Mouse (Mus musculus) midbrain, embryonic 11.5 days (tissue): Measurements from ENCODE around the gene Rnf24. TPM values are rescaled to one million over a fixed set of nuclear protein-coding genes. Genes with fewer than 3 reads are reported as not detected.
"Not testable (repeated sequence)": the region's sequence is repeated elsewhere in the genome, so short reads cannot be mapped to it uniquely, and the experiment has no call there.

Experiments used
- ATAC-seq: fragments of 200-750 bp; cut with Nextera tagmentation; 2 replicates; pipeline ENCODE4 v1.8.0; 2017; ENCODE audit warnings: moderate TSS enrichment, moderate library complexity; ENCODE audit not compliant: low FRiP score
- DNase-seq: peaks from one replicate; pipeline ENCODE4 v3.0.0; 2015; ENCODE audit warnings: low spot score; ENCODE audit errors: missing footprints
- H3K27ac ChIP-seq: fragments of 300-500 bp; sonication (generic); 2 replicates; pipeline ENCODE4 v1.5.1; 2014; ENCODE audit warnings: low read depth, low read length
- H3K27me3 ChIP-seq: fragments of 300-500 bp; sonication (generic); 2 replicates; pipeline ENCODE4 v1.6.1; 2014; ENCODE audit warnings: mild to moderate bottlenecking, low read length, moderate library complexity, mixed read lengths; ENCODE audit not compliant: control insufficient read depth, insufficient read depth
- H3K36me3 ChIP-seq: fragments of 300-500 bp; sonication (generic); 2 replicates; pipeline ENCODE4 v1.6.1; 2014; ENCODE audit warnings: mild to moderate bottlenecking, low read length, moderate library complexity, mixed read lengths; ENCODE audit not compliant: control insufficient read depth, insufficient read depth
- H3K4me1 ChIP-seq: fragments of 300-500 bp; sonication (generic); 2 replicates; pipeline ENCODE4 v1.6.1; 2014; ENCODE audit warnings: low read length; ENCODE audit not compliant: control insufficient read depth, insufficient read depth
- H3K4me2 ChIP-seq: fragments of 300-500 bp; sonication (generic); 2 replicates; pipeline ENCODE4 v1.6.1; 2014; ENCODE audit warnings: mild to moderate bottlenecking, moderate library complexity
- H3K4me3 ChIP-seq: fragments of 300-500 bp; sonication (generic); 2 replicates; pipeline ENCODE4 v1.5.1; 2014; ENCODE audit warnings: low read depth, low read length
- H3K9ac ChIP-seq: fragments of 300-500 bp; sonication (generic); 2 replicates; pipeline ENCODE4 v1.6.1; 2014; ENCODE audit warnings: low read length
- H3K9me3 ChIP-seq: fragments of 300-500 bp; sonication (generic); 2 replicates; pipeline ENCODE4 v1.6.1; 2016; ENCODE audit warnings: low read length; ENCODE audit not compliant: control insufficient read depth
- WGBS: fragments of 180-500 bp; shearing (Covaris S2); extraction: QIAGEN DNeasy Blood & Tissue Kit; methylation state at CpG from one replicate; pipeline ENCODE4 v1.1.7; 2014; 5-methylcytosine and 5-hydroxymethylcytosine counted together
- polyA plus RNA-seq: library from polyadenylated mRNA; unstranded; fragments of >200 nt; fragmentation: Nextera tagmentation; extraction: Ambion mirVana; gene quantifications from 2 replicates; pipeline ENCODE4 v1.2.1, GENCODE M21; 2014

Gene Rnf24
- polyA plus RNA-seq, 1 experiment from 2014 or later: 9.2 TPM

GRCm38 (mm10) chr2:131351471-131351870 is 1.2 kb downstream of the Rnf24 start:
- peak overlapping the region; percentile 66 for H3K4me2 ChIP-seq
- H3K36me3 ChIP-seq: no peaks in the 10 kb centered on the region
- H3K9ac ChIP-seq: peak overlapping the region; percentile 94
- no peaks in the 10 kb centered on the region for H3K9me3 ChIP-seq
- peaks cover 5% of the 10 kb centered on the region; the same call in 1 of the 2 replicates for H3K4me1 ChIP-seq
- DNase-seq (peak; percentile 92), ATAC-seq (no peak)
- H3K27me3 ChIP-seq: no peaks in the 10 kb centered on the region
- WGBS: 11% methylated on average over 10 of the region's 10 CpGs
- no peak overlapping the region; the same call in 1 of the 2 replicates for H3K27ac ChIP-seq
- peak overlapping the region; percentile 84 for H3K4me3 ChIP-seq

- WGBS: 84% methylated on average over 6 of the region's 6 CpGs
- no peak overlapping the region for H3K27ac ChIP-seq
- H3K4me3 ChIP-seq: no peak overlapping the region
- H3K4me2 ChIP-seq: no peak overlapping the region
- no peak for ATAC-seq
- DNase-seq: no peak
- H3K9ac ChIP-seq: no peak overlapping the region
- no peaks in the 10 kb centered on the region for H3K27me3 ChIP-seq
- no peaks in the 10 kb centered on the region for H3K9me3 ChIP-seq
- no peaks in the 10 kb centered on the region for H3K36me3 ChIP-seq
- peaks cover 5% of the 10 kb centered on the region; the same call in 1 of the 2 replicates for H3K4me1 ChIP-seq
Measured at GRCm38 (mm10) chr2:131350301-131350700, 2.4 kb downstream of the Rnf24 start.

- ATAC-seq (no peak), DNase-seq (no peak)
- Histone ChIP-seq H3K4me3 (no peak overlapping the region), H3K36me3 (no peaks in the 10 kb centered on the region), H3K4me2 (no peak overlapping the region), H3K9me3 (no peaks in the 10 kb centered on the region), H3K4me1 (no peaks in the 10 kb centered on the region), H3K27me3 (no peaks in the 10 kb centered on the region), H3K27ac (no peak overlapping the region), H3K9ac (no peak overlapping the region)
- 71% methylated on average over 3 of the region's 3 CpGs for WGBS
Measured at GRCm38 (mm10) chr2:131345556-131345955, 7.1 kb downstream of the Rnf24 start.

DNA sequence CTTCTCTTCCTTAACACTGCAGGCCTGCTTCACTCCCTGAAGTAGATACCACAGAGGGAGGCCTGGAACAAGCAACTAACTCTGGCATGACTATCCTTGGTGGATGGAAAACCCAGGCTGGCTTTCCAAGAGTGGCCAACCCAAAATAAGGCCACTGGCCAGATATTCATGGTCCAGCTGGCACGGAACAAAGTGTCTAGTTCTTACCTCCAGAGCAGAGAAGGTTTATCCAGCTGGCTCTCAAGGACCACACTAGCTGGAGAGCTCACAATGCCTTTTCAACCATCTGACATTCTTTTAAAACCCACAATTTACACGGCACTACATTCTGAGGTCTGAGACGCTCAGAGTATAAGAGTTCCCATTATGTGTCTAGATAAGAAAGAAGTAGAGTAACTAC is 8.2 kb downstream of the Rnf24 start:
- Histone ChIP-seq H3K4me2 (no peak overlapping the region), H3K27me3 (no peaks in the 10 kb centered on the region), H3K4me1 (no peaks in the 10 kb centered on the region), H3K9me3 (no peaks in the 10 kb centered on the region), H3K9ac (no peak overlapping the region), H3K4me3 (no peak overlapping the region), H3K27ac (no peak overlapping the region), H3K36me3 (no peaks in the 10 kb centered on the region)
- no peak for ATAC-seq
- 71% methylated on average over 3 of the region's 3 CpGs for WGBS
- DNase-seq: no peak

- Histone ChIP-seq H3K27me3 (no peaks in the 10 kb centered on the region), H3K9me3 (no peaks in the 10 kb centered on the region), H3K4me1 (no peaks in the 10 kb centered on the region), H3K36me3 (no peaks in the 10 kb centered on the region), H3K4me2 (no peak overlapping the region), H3K4me3 (no peak overlapping the region), H3K27ac (no peak overlapping the region), H3K9ac (no peak overlapping the region)
- no peak for ATAC-seq
- WGBS: 89% methylated on average over 6 of the region's 6 CpGs
- DNase-seq: no peak
Measured at GRCm38 (mm10) chr2:131337602-131338001, 15.1 kb downstream of the Rnf24 start.

- Histone ChIP-seq H3K9me3 (no peaks in the 10 kb centered on the region), H3K27me3 (no peaks in the 10 kb centered on the region), H3K4me2 (no peak overlapping the region), H3K36me3 (no peaks in the 10 kb centered on the region), H3K27ac (no peak overlapping the region), H3K9ac (no peak overlapping the region), H3K4me1 (no peaks in the 10 kb centered on the region), H3K4me3 (no peak overlapping the region)
- no peak for DNase-seq
- WGBS: 91% methylated on average over 3 of the region's 3 CpGs
- no peak for ATAC-seq
Measured at GRCm38 (mm10) chr2:131330548-131330947, 22.1 kb downstream of the Rnf24 start.

- 91% methylated on average over 1 of the region's 1 CpGs for WGBS
- no peak overlapping the region for H3K9ac ChIP-seq
- H3K4me3 ChIP-seq: no peak overlapping the region
- H3K4me2 ChIP-seq: no peak overlapping the region
- H3K36me3 ChIP-seq: no peaks in the 10 kb centered on the region
- no peaks in the 10 kb centered on the region for H3K27me3 ChIP-seq
- ATAC-seq: no peak
- DNase-seq: no peak
- H3K9me3 ChIP-seq: no peaks in the 10 kb centered on the region
- H3K27ac ChIP-seq: no peak overlapping the region
- H3K4me1 ChIP-seq: no peaks in the 10 kb centered on the region
Measured at GRCm38 (mm10) chr2:131328981-131329380, 23.7 kb downstream of the Rnf24 start.

- DNase-seq (no peak), ATAC-seq (no peak)
- Histone ChIP-seq H3K4me2 (no peak overlapping the region), H3K4me1 (no peaks in the 10 kb centered on the region), H3K36me3 (no peaks in the 10 kb centered on the region), H3K9me3 (no peaks in the 10 kb centered on the region), H3K27me3 (no peaks in the 10 kb centered on the region), H3K27ac (no peak overlapping the region), H3K9ac (no peak overlapping the region), H3K4me3 (no peak overlapping the region)
- WGBS: 72% methylated on average over 3 of the region's 3 CpGs
Measured at GRCm38 (mm10) chr2:131326044-131326443, 26.6 kb downstream of the Rnf24 start.

DNA sequence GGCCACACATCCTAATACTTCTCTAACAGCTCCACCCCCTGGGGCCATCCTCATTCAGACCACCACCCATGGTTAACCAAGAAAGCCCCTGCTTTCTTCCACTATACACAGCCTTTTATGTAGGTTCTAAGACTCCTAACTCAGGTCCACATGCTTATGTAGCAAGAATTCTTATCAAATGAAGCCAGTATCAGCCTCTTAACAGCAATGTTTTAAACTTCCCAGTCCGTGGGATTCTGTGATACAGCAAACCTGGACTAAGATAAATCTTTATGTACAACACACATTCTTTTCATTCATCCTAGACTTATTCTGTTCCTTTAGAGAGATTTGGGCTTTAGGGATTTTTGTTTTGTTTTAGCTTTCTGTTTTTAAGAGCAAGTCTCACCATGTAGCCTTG is 29.0 kb downstream of the Rnf24 start:
- Histone ChIP-seq H3K4me1 (no peaks in the 10 kb centered on the region), H3K36me3 (no peaks in the 10 kb centered on the region), H3K9ac (no peak overlapping the region), H3K4me2 (no peak overlapping the region), H3K27me3 (no peaks in the 10 kb centered on the region), H3K4me3 (no peak overlapping the region), H3K9me3 (no peaks in the 10 kb centered on the region), H3K27ac (no peak overlapping the region)
- 77% methylated on average over 1 of the region's 1 CpGs for WGBS
- ATAC-seq (no peak), DNase-seq (no peak)

GRCm38 (mm10) chr2:131321192-131321591 is 31.5 kb downstream of the Rnf24 start:
- not testable (repeated sequence) for ATAC-seq, H3K36me3 ChIP-seq, H3K9me3 ChIP-seq, H3K27ac ChIP-seq, DNase-seq, H3K4me2 ChIP-seq, H3K9ac ChIP-seq, H3K4me3 ChIP-seq, H3K27me3 ChIP-seq, H3K4me1 ChIP-seq
- 73% methylated on average over 3 of the region's 3 CpGs for WGBS
